Mouse (Mus musculus): ENCODE results near the gene C77080.

C77080 gene

DNA sequence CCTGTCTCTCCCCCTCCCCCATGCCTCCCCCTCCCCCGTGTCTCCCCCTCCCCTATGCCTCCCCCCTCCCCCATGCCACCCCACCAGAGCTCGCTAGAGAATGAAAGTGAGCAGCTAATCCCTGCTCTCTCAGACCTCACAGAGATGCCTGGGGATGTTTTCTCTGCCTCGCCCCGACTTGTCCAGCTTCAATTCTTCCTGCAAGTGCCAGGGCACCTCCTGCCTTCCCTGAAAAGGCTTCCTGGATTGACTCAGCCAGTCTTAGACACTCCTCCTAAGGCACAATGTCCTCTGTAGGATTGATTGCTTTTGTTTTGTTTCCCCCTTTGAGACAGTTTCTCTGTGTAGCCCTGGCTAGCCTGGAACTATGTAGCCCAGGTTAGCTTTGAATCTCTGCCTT, at the start of gene C77080:
Gene C77080, minus strand, starts transcription at position 209 of the 400 bp plus-strand sequence.
- no peak for DNase-seq (ENCODE audit: low read depth, low spot score)

DNA sequence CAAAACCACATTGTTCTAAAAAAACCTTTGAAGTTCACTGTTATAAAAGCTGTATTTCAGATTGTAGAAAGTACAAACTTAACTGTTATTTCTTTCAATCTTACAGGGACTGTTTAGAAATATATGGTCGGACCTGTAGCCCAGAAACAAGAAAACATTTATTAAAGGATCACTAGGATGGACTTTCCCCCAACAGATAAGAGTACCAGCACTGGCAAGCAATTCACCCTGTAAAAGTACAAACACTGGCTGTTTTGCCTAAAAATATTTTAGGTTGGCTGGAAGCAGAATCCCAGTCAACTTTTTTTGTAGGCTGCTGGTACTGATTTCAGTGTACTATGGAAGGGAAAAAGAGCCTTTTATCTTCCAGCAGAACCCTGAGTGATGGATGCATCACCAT, 46.7 kb upstream of the C77080 start:
- no peak for DNase-seq (ENCODE audit: low read depth, low spot score)

DNA sequence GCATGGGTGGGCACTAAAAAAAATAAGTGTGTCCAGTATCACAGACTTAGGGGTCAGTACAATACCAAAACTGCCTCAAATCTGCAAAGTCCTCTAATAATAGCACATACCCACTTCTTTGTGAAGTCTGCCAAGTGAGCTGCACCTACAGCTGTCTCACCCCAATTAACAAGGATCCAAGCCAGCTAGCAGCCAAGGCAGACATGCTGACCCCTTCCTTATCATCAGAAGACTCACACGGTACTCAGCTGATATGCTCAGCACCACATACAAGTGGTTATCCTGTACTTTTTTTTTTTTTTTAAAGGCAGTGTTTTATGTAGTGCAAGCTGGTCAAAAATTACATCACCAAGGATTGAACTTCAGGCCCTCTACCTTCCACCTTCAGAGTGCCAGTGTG, 43.1 kb upstream of the C77080 start:
- no peak for DNase-seq (ENCODE audit: low read depth, low spot score)

DNA sequence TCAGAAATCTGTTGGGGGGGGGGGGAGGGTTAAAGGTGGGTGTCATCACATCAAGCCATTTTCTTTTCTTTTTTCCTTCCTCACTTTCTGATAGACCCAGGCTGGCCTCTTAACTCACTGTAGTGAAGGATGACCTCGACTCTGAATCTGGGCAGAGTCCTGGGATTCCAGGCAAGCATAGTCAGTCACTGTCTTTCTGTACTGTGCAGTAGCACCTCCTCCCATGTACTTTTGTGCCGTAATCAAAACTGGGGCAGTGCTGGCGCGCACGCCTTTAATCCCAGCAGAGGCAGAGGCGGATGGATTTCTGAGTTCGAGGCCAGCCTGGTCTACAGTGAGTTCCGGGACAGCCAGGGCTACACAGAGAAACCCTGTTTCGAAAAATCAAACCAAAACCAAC, 42.6 kb upstream of the C77080 start:
- no peak for DNase-seq (ENCODE audit: low read depth, low spot score)

DNA sequence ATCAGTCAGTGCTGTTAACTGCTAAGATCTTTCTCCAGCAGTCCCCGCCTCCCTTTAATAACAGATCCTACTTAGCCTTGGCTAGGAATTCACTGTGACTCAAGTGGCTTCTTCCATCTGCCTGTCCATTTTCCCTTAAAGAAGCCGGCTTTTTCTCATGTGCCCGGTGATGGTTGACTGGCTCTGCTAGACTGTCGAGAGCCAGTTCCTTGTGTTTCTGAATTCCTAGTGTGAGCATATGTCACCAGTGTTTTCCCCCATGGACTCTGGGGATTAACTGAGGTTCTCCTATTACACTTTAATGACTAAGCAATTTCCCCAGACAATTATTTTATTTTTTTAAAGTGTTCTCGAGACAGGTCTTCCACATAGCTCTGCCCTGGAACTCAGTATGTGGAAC, 42.2 kb upstream of the C77080 start:
- no peak for DNase-seq (ENCODE audit: low read depth, low spot score)

DNA sequence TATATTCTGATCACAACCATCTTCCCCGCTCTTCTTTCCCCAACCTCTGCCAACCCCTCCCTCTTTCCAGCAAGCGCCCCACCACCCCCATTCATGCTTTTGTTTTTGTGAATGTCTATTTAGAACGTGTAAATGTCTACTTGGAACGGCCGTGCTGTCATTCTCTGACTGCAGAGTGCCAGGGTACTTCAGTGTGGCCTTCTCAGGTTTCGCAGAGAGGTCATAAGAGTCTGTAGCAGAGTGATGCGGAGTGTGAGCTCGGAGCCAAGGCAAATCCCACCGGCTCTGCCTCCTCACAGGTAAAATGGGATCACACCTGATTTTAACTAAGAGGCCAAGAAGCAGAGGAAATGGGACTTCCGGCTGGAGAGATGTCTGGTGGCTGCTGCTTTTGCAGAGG, 37.9 kb upstream of the C77080 start:
- no peak for DNase-seq (ENCODE audit: low read depth, low spot score)

DNA sequence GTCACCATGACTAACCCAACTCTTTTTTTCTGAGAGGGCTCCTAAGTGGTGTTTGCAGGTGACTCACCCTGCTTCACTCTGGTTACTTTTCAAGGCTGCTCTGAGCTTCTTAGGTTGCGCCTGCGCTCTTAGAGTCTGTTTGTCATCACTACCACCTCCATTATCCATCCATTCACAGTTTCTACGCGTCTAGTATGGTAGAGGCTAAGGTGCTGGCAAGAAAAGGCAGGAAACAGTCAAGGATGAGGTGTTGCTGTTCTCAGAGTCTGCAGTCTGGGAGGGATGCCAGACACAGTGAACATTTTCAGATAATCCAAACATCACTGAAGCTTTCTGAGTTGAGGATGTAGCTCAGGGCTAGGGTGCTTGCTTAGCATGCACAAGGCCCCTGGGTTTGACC, 36.5 kb upstream of the C77080 start:
- DNase-seq (ENCODE audit: low read depth, low spot score), result no peak

DNA sequence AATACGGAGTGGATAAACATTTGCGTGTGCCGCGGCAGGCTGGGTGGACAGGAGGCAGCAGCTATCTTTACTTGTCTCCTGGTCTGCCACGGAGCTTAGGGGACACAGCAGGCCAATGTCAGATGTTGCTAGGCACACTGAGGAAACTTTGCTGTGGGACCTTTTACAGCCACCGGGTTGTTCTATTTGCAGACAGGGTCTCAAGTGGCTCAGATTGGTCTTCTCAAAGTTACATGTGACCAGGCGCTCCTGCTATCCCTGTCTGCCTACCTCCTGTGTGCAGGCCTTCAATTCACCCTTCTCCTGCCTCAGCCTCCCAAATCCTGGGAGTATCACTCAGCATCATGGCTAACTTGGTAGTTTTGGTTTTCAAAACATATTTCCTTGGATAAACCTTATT, 34.9 kb upstream of the C77080 start:
- DNase-seq (ENCODE audit: low read depth, low spot score), result no peak

DNA sequence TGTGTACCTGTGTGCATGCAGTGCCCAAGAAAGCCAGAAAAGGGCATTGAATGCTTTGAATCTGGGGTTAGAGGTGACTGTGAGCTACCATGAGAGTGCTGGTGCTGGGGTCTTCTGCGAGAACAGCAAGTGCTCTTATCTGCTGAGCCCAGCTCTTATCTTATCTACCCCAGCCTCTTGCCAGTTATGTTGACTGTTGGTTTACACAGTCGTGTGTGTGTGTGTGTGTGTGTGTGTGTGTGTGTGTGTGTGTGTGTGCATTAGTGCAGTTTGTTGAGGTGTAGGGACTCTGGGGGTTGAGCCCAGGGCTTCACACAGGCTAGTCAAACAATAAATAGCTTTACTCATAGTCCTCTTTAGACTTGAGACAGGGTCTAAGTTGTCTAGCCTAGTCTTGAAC, 34.0 kb upstream of the C77080 start:
- DNase-seq (ENCODE audit: low read depth, low spot score), result no peak

DNA sequence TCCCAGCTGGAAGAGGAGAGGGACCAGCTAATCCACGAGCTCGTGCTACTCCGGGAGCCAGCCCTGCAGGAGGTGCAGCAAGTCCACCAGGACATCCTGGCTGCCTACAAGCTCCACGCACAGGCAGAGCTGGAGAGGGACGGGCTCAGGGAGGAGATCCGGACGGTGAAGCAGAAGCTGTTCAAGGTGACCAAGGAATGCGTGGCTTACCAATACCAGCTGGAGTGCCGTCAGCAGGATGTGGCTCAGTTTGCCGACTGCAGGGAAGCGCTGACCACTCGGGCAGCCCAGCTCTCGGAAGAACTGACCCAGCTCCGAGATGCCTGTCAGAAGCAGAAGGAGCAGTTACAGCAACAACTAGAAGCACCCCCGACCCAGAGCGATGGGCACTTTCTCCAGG, 32.5 kb upstream of the C77080 start:
- no peak for DNase-seq (ENCODE audit: low read depth, low spot score)

DNA sequence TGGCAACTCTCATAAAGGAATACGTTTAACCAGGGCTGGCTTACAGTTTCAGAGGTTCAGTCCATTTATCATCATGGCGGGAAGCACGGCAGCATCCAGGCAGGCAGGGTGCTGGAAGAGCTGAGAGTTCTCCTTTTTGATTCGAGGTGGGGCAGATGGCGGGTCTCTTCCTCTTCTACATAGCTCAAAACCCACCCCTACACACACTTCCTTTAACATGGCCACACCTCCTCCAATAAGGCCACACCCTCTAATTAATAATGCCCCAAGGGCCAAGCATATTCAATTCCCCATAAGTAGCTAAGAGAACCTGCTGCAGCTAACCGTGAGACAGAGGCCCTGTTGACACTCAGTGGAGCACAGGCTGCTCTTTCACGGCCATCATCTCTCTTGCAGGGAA, 31.6 kb upstream of the C77080 start:
- DNase-seq (ENCODE audit: low read depth, low spot score), result no peak

DNA sequence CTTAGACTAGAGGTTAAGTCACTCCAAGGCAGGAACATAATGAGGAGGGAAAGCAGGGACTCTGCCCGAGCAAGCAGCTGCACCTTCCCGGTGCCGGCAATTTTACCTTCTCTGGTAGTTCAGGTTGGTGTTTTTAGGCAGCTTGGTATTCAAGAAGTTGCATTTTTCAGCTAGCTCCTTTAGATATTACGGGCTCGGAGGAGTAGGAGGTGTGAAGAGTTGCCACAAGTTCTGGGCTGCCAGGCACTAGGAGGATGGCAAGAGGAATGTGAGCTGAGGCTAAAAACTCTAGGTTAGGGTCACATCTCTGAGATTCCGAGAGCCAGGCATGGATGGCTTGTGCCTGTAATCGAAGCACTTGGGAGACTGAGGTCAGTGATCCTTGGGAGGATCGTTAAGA, 28.5 kb upstream of the C77080 start:
- DNase-seq (ENCODE audit: low read depth, low spot score), result no peak

DNA sequence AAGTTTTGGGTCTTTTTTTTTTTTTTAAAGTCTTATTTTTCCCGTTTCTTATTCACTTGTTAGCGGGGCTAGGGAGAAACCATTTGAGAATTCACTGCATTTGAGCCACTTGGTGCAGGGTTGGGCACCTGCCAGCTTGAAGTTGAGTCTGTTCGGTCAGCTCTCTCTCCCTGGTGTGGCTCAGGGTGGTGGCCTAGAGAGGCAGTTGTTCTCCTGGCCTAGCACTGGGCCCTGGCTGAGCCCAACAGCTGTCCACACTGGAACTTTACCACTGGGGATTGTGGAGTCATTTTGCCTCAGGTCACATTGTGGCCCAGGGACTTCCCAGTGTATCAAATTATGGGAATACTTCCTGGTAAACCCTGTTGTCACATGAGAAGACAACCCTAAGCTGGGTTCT, 26.9 kb upstream of the C77080 start:
- no peak for DNase-seq (ENCODE audit: low read depth, low spot score)

DNA sequence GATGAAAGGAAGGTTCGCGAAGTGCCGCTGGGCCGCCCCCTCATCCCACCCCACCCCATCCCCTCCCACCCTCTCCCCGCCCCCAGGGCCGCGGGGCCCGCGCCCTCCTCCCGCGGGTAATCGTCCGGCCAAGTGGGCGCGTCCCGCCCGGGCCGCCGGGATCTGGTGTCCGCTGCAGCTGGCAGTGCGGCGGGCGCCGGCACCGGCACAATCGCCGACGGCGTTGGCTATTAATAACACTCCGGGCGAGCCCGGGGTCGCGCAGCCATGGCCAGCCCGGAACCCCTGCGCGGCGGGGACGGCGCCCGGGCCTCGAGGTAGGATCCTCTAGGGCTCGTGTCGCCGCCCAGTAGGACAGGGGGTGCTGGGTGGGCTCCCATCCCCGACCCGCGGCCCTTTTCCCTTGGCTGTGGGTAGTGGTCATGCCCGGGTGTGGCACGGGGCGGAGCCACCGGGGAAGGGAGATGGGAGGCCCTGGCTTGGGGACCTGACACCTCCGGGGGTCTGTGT, 26.3 kb upstream of the C77080 start, which contains the start of gene Sync:
Gene Sync, plus strand, starts transcription at position 146 of the 510 bp plus-strand sequence.
- DNase-seq (ENCODE audit: low read depth, low spot score), result no peak

DNA sequence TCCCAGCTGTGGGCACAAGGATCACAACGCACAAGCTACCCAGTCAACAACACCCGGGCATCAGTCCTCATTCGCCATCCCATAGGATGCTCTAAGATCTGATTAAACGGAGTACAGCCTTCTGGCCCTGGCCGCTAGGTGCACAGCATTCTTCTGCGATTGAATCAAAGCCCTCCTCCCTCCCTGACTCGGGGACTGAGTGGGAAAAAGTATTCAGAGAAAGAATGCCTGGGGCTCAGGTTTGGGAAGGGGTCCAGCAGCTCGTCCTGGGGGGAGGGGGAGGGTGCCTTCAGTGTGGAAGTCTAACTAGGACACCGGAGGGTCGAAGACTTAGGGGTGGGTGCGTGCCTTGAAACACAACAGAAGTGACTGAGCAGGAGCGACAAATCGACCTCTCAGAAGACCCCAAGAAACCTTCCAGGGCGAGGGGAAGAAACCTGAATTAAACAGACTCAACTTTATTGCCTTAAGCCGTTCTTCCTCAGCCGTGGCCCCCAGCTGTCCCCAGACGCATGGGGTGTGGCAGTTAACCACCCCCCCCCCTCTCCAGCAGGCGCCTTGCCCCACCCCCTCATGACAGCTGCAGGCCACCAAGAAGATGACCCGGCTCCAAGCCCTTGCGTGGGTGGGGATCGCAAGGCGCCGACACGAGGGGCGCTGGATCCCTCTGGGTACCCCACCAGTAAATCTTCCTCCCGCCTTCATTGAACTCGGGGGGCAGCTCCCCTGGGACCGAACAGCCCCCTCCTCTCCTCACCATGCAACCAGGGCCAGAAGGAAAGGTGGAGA, 25.7 kb upstream of the C77080 start:
- no peak for DNase-seq (ENCODE audit: low read depth, low spot score)

DNA sequence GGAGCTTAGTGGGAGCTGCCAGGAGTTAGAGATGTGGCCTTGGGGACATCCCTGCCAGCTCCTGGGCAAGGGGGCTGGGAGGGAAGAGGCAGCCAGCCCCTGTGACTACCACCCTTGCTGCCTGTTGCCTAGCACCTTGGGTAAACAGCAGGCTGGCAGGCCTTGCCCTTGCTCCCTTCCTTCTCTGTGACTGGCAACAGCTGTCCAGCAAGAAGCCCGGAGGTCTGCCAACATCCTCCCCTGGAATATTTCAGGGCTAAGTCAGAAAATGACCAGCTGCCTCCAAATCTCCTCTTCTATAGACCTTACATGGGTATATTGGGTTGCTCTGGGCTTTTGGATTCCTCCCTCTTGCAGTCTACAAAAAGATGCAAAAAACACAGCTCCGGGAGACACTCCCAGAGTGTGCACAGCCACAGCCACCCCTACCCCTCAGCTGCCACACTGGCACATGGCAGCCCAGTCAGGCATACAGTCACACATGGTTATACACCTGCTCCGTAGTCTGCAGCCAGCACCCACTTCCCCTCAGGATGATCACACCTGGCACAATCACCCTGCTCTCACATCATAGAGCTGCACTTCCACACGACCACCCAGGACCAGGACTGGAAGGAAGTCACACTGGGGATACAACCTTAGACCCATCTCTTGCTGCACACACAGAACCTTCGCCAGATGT, 24.9 kb upstream of the C77080 start:
- no peak for DNase-seq (ENCODE audit: low read depth, low spot score)

DNA sequence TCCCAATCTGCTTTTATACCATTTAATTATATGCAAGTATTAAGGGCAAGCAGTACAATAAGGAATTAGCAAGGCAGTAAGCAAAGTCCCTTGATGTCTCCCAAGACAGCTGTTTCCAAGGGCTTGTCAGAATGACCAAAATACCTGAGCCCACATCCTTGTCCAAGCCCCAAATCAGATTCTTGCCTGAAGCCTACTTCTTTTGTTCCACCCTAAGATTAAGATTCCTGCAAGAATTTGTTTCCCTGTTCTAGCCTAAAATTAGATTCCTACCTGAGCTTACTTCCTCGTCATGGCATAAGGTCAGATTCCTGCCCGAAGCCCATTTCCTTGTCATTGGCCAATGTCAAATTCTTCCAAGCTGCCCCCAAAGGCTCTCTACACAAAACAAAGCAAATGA, 23.5 kb upstream of the C77080 start:
- DNase-seq (ENCODE audit: low read depth, low spot score), result no peak

DNA sequence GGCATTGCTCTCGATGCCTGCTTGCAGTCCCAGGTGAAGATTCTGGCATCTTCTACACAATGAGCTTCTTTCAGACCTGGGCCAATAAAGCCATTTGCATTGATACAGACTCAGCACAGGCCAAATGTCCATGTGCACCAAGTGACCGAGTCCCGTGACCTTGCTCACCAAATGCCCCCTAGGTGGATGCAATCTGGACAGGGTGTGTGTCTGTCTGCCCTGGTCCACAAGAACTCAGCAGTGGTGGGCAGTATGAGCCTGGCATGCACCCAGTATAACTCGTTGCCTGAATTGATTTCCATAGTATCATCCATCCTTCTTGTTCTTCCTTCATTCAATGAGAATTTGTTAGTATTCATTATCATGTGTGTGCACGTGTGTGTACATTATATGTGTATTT, 22.0 kb upstream of the C77080 start:
- no peak for DNase-seq (ENCODE audit: low read depth, low spot score)

DNA sequence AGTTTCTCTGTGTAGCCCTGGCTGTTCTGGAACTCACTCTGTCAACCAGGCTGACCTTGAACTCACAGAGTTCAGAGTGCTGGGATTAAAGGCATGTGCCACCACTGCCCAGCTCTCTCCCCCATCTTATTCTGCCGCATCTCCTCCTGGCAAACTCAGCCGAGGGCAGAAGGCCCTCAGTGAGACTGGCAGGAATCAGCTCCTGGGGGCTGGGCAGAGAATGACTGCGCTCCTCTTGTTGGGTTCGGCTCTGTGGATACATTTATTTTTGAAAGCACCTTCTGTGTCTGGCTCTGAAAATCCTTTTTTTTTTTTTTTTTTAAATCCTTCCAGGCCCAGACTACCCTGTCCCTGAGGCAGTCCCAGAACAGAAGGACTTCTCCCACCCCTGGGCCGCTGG, 21.6 kb upstream of the C77080 start:
- DNase-seq (ENCODE audit: low read depth, low spot score), result no peak

DNA sequence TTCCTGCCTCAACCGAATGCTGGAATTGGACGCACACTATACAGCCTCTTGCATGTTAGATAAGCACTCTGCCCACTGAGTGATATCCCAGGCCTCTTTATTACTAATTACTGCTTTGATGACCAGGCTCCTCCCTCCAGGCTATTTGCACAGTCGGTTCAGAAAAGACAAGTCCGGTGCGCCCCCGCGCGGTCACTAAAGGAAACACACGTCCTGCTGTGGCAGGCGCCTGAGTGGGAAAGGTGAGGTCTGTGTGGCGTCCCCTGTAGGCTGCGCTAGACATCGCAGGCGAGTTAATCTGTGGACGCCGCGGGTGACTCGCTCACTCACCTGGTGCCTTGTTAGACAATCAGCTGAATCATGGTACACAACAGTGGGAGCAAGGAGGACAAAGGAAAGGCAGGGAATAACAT, 15.3 kb upstream of the C77080 start:
- peak; percentile 81 for DNase-seq (ENCODE audit: low read depth, low spot score)

DNA sequence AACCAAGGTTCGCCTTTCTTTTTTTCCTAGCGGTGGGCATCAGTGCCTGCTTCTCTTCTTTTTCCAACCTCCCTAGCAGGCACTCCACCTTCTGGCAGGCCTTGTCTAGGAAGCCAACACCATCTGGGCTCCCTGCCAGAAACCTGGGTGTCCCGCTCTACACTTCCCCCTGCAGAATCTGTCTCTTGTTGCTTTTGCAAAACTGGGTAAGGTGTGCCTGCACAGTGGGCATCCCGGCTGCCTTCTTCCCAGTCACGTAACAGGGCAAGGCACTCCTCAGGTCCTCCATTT, 11.5 kb upstream of the C77080 start:
- no peak for DNase-seq (ENCODE audit: low read depth, low spot score)

DNA sequence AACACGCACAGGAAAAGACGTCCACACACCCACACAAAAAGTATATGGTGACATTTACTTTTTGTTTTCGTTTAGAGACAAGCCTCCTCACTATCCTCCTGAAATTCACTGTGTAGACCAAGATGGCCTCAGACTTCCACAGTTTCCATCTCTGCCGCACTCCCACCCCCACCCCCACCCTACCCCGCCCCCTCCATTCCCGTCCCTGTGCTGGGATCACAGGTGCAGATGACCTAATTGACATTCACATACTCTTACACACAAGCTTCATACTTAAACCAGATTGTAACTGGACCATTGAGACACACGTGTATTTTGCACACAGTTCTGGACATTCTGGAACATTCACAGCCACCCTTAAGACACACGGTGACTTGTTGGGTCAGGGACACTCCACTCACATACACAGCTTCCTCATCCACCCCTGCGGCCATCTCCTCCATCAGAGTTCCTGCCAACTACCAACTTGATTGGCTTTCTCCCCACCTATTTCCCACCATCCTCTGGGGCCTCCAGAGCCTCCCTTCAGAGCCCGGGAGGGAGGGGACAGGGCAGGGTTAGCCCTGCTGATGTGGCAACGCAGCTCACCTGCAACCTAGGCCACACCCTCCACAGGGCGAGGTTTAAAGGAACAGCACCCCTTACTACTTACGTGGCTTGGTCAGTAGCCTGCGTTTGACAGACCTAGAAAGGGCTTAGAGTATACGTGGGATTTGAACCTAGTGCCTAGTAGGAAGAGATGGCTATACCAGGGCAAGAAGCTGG, 11.0 kb upstream of the C77080 start:
- DNase-seq (ENCODE audit: low read depth, low spot score), result no peak

DNA sequence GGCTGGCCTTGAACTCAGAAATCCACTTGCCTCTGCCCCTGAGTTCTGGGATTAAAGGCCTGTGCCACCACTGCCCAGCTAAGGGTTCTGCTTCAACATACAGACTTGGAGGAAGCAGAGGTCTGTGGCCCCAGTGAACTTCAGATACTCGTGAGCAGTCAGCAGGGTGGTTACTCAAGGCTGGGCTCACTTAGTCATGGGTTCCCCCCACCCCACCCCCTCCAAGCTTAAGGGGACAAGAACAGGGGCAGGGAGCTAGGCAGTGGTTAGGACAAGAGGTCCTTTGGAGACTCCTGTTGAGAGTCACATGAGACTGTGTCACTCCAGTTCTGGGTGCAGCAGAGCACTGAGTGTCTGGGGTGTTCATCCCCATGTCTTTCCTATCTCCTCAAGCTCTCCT, 7.5 kb upstream of the C77080 start:
- DNase-seq (ENCODE audit: low read depth, low spot score), result no peak

All from embryo, embryonic 11.5 days (tissue).